In genomic region chr9:8558574-8558973, GRCm38 (mm10) we compare ENCODE assay signal across 25 mouse cellular contexts. TPM values are rescaled to one million over a fixed set of nuclear protein-coding genes. Genes with fewer than 3 reads are reported as not detected.
DNase-seq lines count a peak whose midpoint lies in the region; ATAC-seq and TF ChIP-seq lines count a peak whose summit lies in the region.
"Had no signal": no experiment of that assay in that cellular context is flagged by ENCODE, and none has a peak within 500 bp of the region (broad histone marks: within the 10 kb centered on the region; RNA-seq: fewer than 3 reads in every experiment).

No protein-coding gene starts in this region.

- no peak overlapping the region for H3K4me3 ChIP-seq in hindbrain, embryonic 14.5 days (replicated peaks; ENCODE audit: low read length)
- H3K4me3 ChIP-seq in hindbrain, embryonic 12.5 days, result no peak overlapping the region
- no peak overlapping the region for H3K4me3 ChIP-seq in lung, embryonic 14.5 days (ENCODE audit: low read depth, low read length)
- H3K4me3 ChIP-seq: embryonic facial prominence, embryonic 13.5 days; forebrain, embryonic 10.5 days; forebrain, embryonic 13.5 days; heart, adult 2 months; heart, embryonic 10.5 days; heart, embryonic 13.5 days had no signal

- H3K4me1 ChIP-seq in hindbrain, embryonic 14.5 days (replicated peaks; ENCODE audit: control insufficient read depth, insufficient read depth, low read length), result no peaks in the 10 kb centered on the region
- H3K4me1 ChIP-seq in hindbrain, embryonic 12.5 days, result no peaks in the 10 kb centered on the region
- H3K4me1 ChIP-seq in lung, embryonic 14.5 days (ENCODE audit: insufficient read depth), result no peaks in the 10 kb centered on the region
- H3K4me1 ChIP-seq: embryonic facial prominence, embryonic 13.5 days; forebrain, embryonic 10.5 days; forebrain, embryonic 13.5 days; heart, embryonic 10.5 days; heart, embryonic 13.5 days had no signal

- H3K27me3 ChIP-seq in hindbrain, embryonic 14.5 days (ENCODE audit: control insufficient read depth, insufficient read depth, low read length), result no peaks in the 10 kb centered on the region
- H3K27me3 ChIP-seq in hindbrain, embryonic 12.5 days, result no peaks in the 10 kb centered on the region
- H3K27me3 ChIP-seq in lung, embryonic 14.5 days (ENCODE audit: insufficient read depth, low read length), result no peaks in the 10 kb centered on the region
- H3K27me3 ChIP-seq: embryonic facial prominence, embryonic 13.5 days; forebrain, embryonic 13.5 days; heart, embryonic 13.5 days had no signal

- no peak overlapping the region for H3K9ac ChIP-seq in hindbrain, embryonic 14.5 days
- no peak overlapping the region for H3K9ac ChIP-seq in hindbrain, embryonic 12.5 days
- no peak overlapping the region for H3K9ac ChIP-seq in lung, embryonic 14.5 days
- H3K9ac ChIP-seq: embryonic facial prominence, embryonic 13.5 days; forebrain, embryonic 13.5 days; heart, embryonic 13.5 days had no signal

- H3K4me2 ChIP-seq in hindbrain, embryonic 14.5 days (replicated peaks), result no peak overlapping the region
- H3K4me2 ChIP-seq in hindbrain, embryonic 12.5 days (replicated peaks), result no peak overlapping the region
- H3K4me2 ChIP-seq in lung, embryonic 14.5 days, result no peak overlapping the region
- H3K4me2 ChIP-seq: embryonic facial prominence, embryonic 13.5 days; forebrain, embryonic 13.5 days; heart, embryonic 13.5 days had no signal

- H3K9me3 ChIP-seq in hindbrain, embryonic 14.5 days (ENCODE audit: control insufficient read depth, low read length), result no peaks in the 10 kb centered on the region
- no peaks in the 10 kb centered on the region for H3K9me3 ChIP-seq in hindbrain, embryonic 12.5 days (replicated peaks)
- H3K9me3 ChIP-seq in lung, embryonic 14.5 days (ENCODE audit: low read depth, low read length), result no peaks in the 10 kb centered on the region
- H3K9me3 ChIP-seq: embryonic facial prominence, embryonic 13.5 days; forebrain, embryonic 10.5 days; forebrain, embryonic 13.5 days; heart, embryonic 10.5 days; heart, embryonic 13.5 days had no signal

- ATAC-seq in hindbrain, embryonic 14.5 days (ENCODE audit: low FRiP score), result no peak
- no peak for ATAC-seq in hindbrain, embryonic 12.5 days (ENCODE audit: low FRiP score)
- ATAC-seq in lung, embryonic 14.5 days (ENCODE audit: insufficient read depth), result peak; percentile 52; the same call in 1 of the 2 replicates
- ATAC-seq: forebrain, embryonic 13.5 days; forebrain, embryonic 16.5 days; hindbrain, embryonic 16.5 days; Patski had no signal

- DNase-seq in embryo, embryonic 10 days (ENCODE audit: low spot score), result peak; percentile 4
- DNase-seq in embryo, embryonic 11 days, result no peak
- DNase-seq in hindbrain, embryonic 14.5 days (ENCODE audit: low spot score), result peak; percentile 19
- DNase-seq in lung, embryonic 14.5 days, result peak; percentile 7
- no peak for DNase-seq in lung, adult 18-20 months
- peak; percentile 5 for DNase-seq in Muller cell, postnatal 12 days (ENCODE audit: inconsistent ontology term)
- DNase-seq: adrenal gland, postnatal 10 days; adrenal gland, postnatal 36 days; cerebellum, adult 18-20 months; cerebellum, adult 9-10 months; cerebellum, postnatal 14 days; gastrocnemius, postnatal 10 days; gastrocnemius, postnatal 36 days; heart, adult 2 months; heart, postnatal 14 days; heart, postnatal 4 days had no signal

- 85% methylated on average over 1 of the region's 1 CpGs for WGBS in hindbrain, embryonic 14.5 days
- WGBS in hindbrain, embryonic 12.5 days, result 71% methylated on average over 1 of the region's 1 CpGs
- 63% methylated on average over 1 of the region's 1 CpGs for WGBS in lung, embryonic 14.5 days

- TF ChIP-seq CTCF in lung, embryonic 14.5 days (IDR thresholded peaks at IDR 0.05; ENCODE audit: low read depth), result no peak

- no peak overlapping the region for H3K27ac ChIP-seq in hindbrain, embryonic 14.5 days
- H3K27ac ChIP-seq in hindbrain, embryonic 12.5 days, result no peak overlapping the region
- H3K27ac ChIP-seq in lung, embryonic 14.5 days (ENCODE audit: low read depth), result no peak overlapping the region
- H3K27ac ChIP-seq: embryonic facial prominence, embryonic 13.5 days; forebrain, embryonic 10.5 days; forebrain, embryonic 13.5 days; heart, adult 2 months; heart, embryonic 10.5 days; heart, embryonic 13.5 days had no signal

- no peaks in the 10 kb centered on the region for H3K36me3 ChIP-seq in hindbrain, embryonic 14.5 days (replicated peaks; ENCODE audit: control insufficient read depth, insufficient read depth)
- H3K36me3 ChIP-seq in hindbrain, embryonic 12.5 days, result no peaks in the 10 kb centered on the region
- no peaks in the 10 kb centered on the region for H3K36me3 ChIP-seq in lung, embryonic 14.5 days (ENCODE audit: insufficient read depth)
- H3K36me3 ChIP-seq: embryonic facial prominence, embryonic 13.5 days; forebrain, embryonic 10.5 days; heart, embryonic 10.5 days; heart, embryonic 13.5 days had no signal

RNA-seq across cellular contexts. Expression of gene Trpc6, which starts 14.6 kb away (rescaled TPM):
- 0.60 and 0.67 TPM in 2 replicates for polyA plus RNA-seq in hindbrain, embryonic 14.5 days (2014; fragmentation: Nextera tagmentation; extraction: Ambion mirVana)
- polyA plus RNA-seq in hindbrain, embryonic 12.5 days (2016; fragmentation: Nextera tagmentation; extraction: Ambion mirVana), result 1.2 TPM in 2 replicates
- polyA plus RNA-seq in lung, embryonic 14.5 days (2014; fragmentation: Nextera tagmentation; extraction: Ambion mirVana), result 4.6 and 4.9 TPM in 2 replicates
- polyA plus RNA-seq: Patski had no signal

Comparison
In these comparisons a context has a peak if more than half of its experiments do, and no peak if none do; other contexts are left out.
1. DNase-seq: peak in embryo, embryonic 10 days (single experiment), hindbrain, embryonic 14.5 days (single experiment), lung, embryonic 14.5 days (single experiment) and Muller cell, postnatal 12 days (single experiment); none in embryo, embryonic 11 days (single experiment) and lung, adult 18-20 months (0 of 2).